Mouse (Mus musculus) urinary bladder, adult 2 months (tissue): Measurements from ENCODE around the gene Pth2r. TPM values are rescaled to one million over a fixed set of nuclear protein-coding genes. Genes with fewer than 3 reads are reported as not detected.

Experiments
- polyA plus RNA-seq: library from polyadenylated mRNA; depleted of rRNA; stranded (reverse); fragments of >200 nt; gene quantifications from 2 replicates; pipeline ENCODE4 v1.2.3, GENCODE M21; 2012; rRNA removed

The Pth2r gene
- polyA plus RNA-seq, 1 experiment = 0.04 TPM

Other genes with a start within 250 kb of the Pth2r start
- not detected in 2 replicates for gene Akr1cl, start 249.3 kb upstream of the Pth2r start, polyA plus RNA-seq
- gene Cryge, start 230.9 kb upstream of the Pth2r start, polyA plus RNA-seq = not detected in 2 replicates
- not detected in 2 replicates for gene Crygd, start 218.6 kb upstream of the Pth2r start, polyA plus RNA-seq
- not detected in 2 replicates for gene Crygc, start 208.4 kb upstream of the Pth2r start, polyA plus RNA-seq
- not detected in 2 replicates for gene Crygb, start 199.8 kb upstream of the Pth2r start, polyA plus RNA-seq
- not detected in 2 replicates for gene Cryga, start 178.7 kb upstream of the Pth2r start, polyA plus RNA-seq
- gene Gm28845, start 162.5 kb upstream of the Pth2r start, polyA plus RNA-seq = not detected in 2 replicates
- 3.3 and 4.7 TPM in 2 replicates for gene D630023F18Rik, start 158.8 kb upstream of the Pth2r start, polyA plus RNA-seq
- gene Idh1, start 95.6 kb upstream of the Pth2r start, polyA plus RNA-seq = 201 and 236 TPM in 2 replicates
- 7.5 and 8.0 TPM in 2 replicates for gene Pikfyve, start 95.4 kb upstream of the Pth2r start, polyA plus RNA-seq